Mouse (Mus musculus) forebrain, embryonic 12.5 days (tissue): ENCODE measurements around the gene Sirt6. TPM values are rescaled to one million over a fixed set of nuclear protein-coding genes. Genes with fewer than 3 reads are reported as not detected.
A peak's percentile ranks its signal among the peaks of the same experiment; 100 is the strongest.
"Not testable (repeated sequence)": the region's sequence is repeated elsewhere in the genome, so short reads cannot be mapped to it uniquely, and the experiment has no call there.

Experiments used
- ATAC-seq: fragments of 200-750 bp; cut with Nextera tagmentation; 2 replicates; pipeline ENCODE4 v1.8.0; 2017; ENCODE audit warnings: moderate TSS enrichment; ENCODE audit not compliant: low FRiP score
- H3K27ac ChIP-seq: fragments of 300-500 bp; sonication (generic); 2 replicates; pipeline ENCODE4 v1.5.1; 2016; ENCODE audit warnings: mild to moderate bottlenecking
- H3K27me3 ChIP-seq: fragments of 300-500 bp; sonication (generic); 2 replicates; pipeline ENCODE4 v1.6.1; 2016; ENCODE audit warnings: mild to moderate bottlenecking
- H3K36me3 ChIP-seq: fragments of 300-500 bp; sonication (generic); replicated peaks from 2 replicates; pipeline ENCODE4 v1.6.1; 2016; ENCODE audit warnings: mild to moderate bottlenecking
- H3K4me1 ChIP-seq: fragments of 300-500 bp; sonication (generic); 2 replicates; pipeline ENCODE4 v1.6.1; 2016
- H3K4me2 ChIP-seq: fragments of 300-500 bp; sonication (generic); 2 replicates; pipeline ENCODE4 v1.6.1; 2016; ENCODE audit warnings: mild to moderate bottlenecking, moderate library complexity
- H3K4me3 ChIP-seq: fragments of 300-500 bp; sonication (generic); replicated peaks from 2 replicates; pipeline ENCODE4 v1.5.1; 2016; ENCODE audit warnings: mild to moderate bottlenecking
- H3K9ac ChIP-seq: fragments of 300-500 bp; sonication (generic); 2 replicates; pipeline ENCODE4 v1.6.1; 2016; ENCODE audit warnings: mild to moderate bottlenecking
- H3K9me3 ChIP-seq: fragments of 300-500 bp; sonication (generic); 2 replicates; pipeline ENCODE4 v1.6.1; 2016
- WGBS: fragments of 180-500 bp; shearing (Covaris S2); methylation state at CpG from one replicate; pipeline ENCODE4 v1.1.7; 2016; 5-methylcytosine and 5-hydroxymethylcytosine counted together
- polyA plus RNA-seq: library from polyadenylated mRNA; unstranded; fragments of >200 nt; fragmentation: Nextera tagmentation; extraction: Ambion mirVana; gene quantifications from 2 replicates; pipeline ENCODE4 v1.2.1, GENCODE M21; 2016

Gene Sirt6
- polyA plus RNA-seq: 50.7 and 52.6 TPM in 2 replicates

- no peaks in the 10 kb centered on the region for H3K9me3 ChIP-seq
- WGBS: 6% methylated on average over 40 of the region's 40 CpGs
Observed at GRCm38 (mm10) chr10:81626994-81627835, at the start of gene Sirt6. Gene Sirt6 (minus strand): TSS chr10:81627797.

GRCm38 (mm10) chr10:81656174-81656573, 28.6 kb upstream of the Sirt6 start:
- Histone ChIP-seq H3K9me3 (peaks cover 63% of the 10 kb centered on the region), H3K27me3 (no peaks in the 10 kb centered on the region), H3K4me1 (no peaks in the 10 kb centered on the region), H3K27ac (no peak overlapping the region), H3K36me3 (peaks cover 49% of the 10 kb centered on the region), H3K4me3 (no peak overlapping the region), H3K9ac (no peak overlapping the region), H3K4me2 (no peak overlapping the region)
- WGBS: 90% methylated on average over 2 of the region's 2 CpGs
- ATAC-seq: no peak

More at GRCm38 (mm10) chr10:81626994-81627835, at the start of gene Sirt6:
- Histone ChIP-seq H3K9ac (peak within 1 kb of the TSS; percentile 68), H3K27me3 (peaks cover 5% of the 10 kb centered on the region; the same call in 1 of the 2 replicates), H3K4me1 (peaks cover 20% of the 10 kb centered on the region), H3K4me3 (peak within 1 kb of the TSS; percentile 61), H3K27ac (peak within 1 kb of the TSS; percentile 85), H3K36me3 (peaks cover 37% of the 10 kb centered on the region), H3K4me2 (peak within 1 kb of the TSS; percentile 77)
- ATAC-seq: peak; percentile 92

GRCm38 (mm10) chr10:81655178-81655577, 27.6 kb upstream of the Sirt6 start:
- no peak overlapping the region for H3K4me3 ChIP-seq
- H3K4me2 ChIP-seq: no peak overlapping the region
- peaks cover 60% of the 10 kb centered on the region for H3K9me3 ChIP-seq
- WGBS: 95% methylated on average over 10 of the region's 10 CpGs
- H3K9ac ChIP-seq: no peak overlapping the region
- H3K4me1 ChIP-seq: no peaks in the 10 kb centered on the region
- no peak overlapping the region for H3K27ac ChIP-seq
- no peak for ATAC-seq
- peaks cover 51% of the 10 kb centered on the region for H3K36me3 ChIP-seq
- no peaks in the 10 kb centered on the region for H3K27me3 ChIP-seq

DNA sequence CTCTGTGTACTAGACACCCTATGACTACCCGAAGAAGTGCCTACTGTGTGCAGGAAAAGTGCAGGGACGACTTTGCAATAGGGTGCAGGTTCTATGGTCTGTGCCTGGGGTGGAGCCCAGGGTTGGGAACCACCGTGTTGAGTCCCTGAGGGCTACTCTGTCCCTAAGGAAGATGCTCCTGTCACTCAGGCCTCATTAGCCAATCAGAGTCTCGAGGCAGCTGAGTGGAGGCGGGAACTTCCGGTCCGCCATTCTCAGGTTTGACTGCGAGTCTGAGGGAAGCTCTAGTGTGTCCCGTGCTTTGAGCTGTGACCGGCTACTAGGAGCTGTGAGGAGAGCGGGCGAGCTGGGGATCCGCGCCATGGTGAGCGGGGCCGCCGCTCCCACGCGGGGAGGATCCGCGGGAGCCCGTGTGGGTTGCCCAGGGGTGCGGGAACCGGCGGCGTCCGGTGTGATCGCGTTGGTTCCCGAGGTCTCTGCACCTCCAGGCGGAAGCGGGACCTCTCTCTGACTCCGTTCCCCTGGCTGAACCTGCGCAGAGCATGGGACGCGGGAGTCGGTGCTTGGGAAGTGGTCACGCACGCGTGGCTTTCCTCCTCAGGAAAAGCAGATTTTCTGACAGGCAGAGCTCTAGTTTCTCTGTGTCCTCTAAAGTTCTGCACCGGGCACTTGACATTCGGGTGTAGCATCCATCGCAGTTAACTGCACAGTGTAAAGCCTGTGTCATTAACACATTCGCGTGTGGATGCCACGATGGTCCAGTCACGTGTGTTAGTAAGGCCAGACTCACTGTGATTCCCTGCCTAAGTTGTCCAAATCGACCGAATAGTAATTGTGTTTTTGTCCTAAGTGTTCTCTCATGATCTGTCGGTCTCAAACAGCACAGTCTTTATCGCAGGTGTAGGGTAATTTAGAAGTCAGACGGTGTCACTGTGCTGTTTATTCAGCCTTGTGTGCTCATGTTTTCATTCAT, 21.5 kb upstream of the Sirt6 start, which contains the start of gene Gm10778:
Gene Gm10778, plus strand, starts transcription at position 257 of the 973 bp plus-strand sequence.
- peak within 1 kb of the TSS; percentile 56 for H3K4me3 ChIP-seq
- peaks cover 22% of the 10 kb centered on the region; the same call in 1 of the 2 replicates for H3K36me3 ChIP-seq
- peak within 1 kb of the TSS; percentile 63 for H3K4me2 ChIP-seq
- not testable (repeated sequence) for H3K4me1 ChIP-seq, H3K27me3 ChIP-seq
- H3K9me3 ChIP-seq: peaks cover 16% of the 10 kb centered on the region
- peak within 1 kb of the TSS; percentile 76 for H3K27ac ChIP-seq
- peak; percentile 98 for ATAC-seq
- H3K9ac ChIP-seq: peak within 1 kb of the TSS; percentile 68
- 3% methylated on average over 31 of the region's 52 CpGs for WGBS

DNA sequence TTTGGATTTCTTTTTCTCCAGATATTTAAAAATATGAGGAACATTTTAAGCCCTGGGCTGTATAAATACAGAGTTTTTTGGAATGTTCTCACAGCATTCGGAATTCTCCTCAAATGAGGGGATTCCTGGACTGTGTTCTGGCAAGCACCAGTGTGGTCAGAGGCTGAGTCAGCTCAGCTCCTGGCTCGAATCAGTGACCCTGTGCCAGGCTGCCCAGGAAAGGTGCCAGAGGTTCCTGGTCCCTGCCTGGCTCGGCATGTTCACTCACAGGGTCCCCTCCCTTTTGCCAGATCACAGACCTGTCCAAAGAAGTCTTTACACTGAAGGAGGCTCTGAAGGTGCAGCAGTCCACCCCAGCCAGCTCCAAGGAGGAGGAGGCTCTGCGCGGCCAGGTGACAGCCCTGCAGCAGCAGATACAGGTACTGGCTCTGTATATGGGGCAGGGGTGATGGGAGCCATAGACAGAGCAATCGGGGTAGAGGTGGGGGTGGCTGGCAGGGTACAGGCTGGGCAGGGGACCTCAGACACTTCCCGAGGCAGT, 18.5 kb upstream of the Sirt6 start:
- H3K9me3 ChIP-seq: no peaks in the 10 kb centered on the region; the same call in 1 of the 2 replicates
- H3K27ac ChIP-seq: no peak overlapping the region
- no peak overlapping the region for H3K9ac ChIP-seq
- ATAC-seq: no peak
- WGBS: 80% methylated on average over 7 of the region's 7 CpGs
- no peak overlapping the region for H3K4me3 ChIP-seq
- peaks cover 5% of the 10 kb centered on the region; the same call in 1 of the 2 replicates for H3K36me3 ChIP-seq
- peaks cover 30% of the 10 kb centered on the region for H3K4me1 ChIP-seq
- peaks cover 3% of the 10 kb centered on the region; the same call in 1 of the 2 replicates for H3K27me3 ChIP-seq
- no peak overlapping the region for H3K4me2 ChIP-seq

DNA sequence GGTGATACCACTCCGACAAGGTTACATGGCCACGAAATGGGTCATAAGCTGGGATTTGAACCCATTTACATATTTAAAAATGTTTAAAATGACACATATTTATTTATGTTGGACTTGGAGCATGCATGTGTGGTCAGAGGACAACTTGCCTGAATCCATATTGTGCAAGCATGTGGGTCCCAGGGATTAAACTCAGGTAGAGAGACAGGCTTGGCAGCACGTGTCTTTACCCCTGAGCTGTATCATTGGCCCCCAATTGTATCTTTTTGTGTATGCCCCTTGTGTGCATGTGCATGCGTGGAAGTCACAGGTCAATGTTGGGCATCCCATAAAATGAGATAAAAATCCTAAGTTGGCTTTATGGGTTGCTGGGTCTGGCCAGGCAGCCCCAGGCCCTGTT, 17.8 kb upstream of the Sirt6 start:
- Histone ChIP-seq H3K27ac (no peak overlapping the region), H3K4me3 (no peak overlapping the region), H3K9ac (no peak overlapping the region), H3K4me1 (peaks cover 32% of the 10 kb centered on the region), H3K9me3 (no peaks in the 10 kb centered on the region; the same call in 1 of the 2 replicates), H3K4me2 (no peak overlapping the region), H3K36me3 (no peaks in the 10 kb centered on the region), H3K27me3 (peaks cover 3% of the 10 kb centered on the region; the same call in 1 of the 2 replicates)
- 89% methylated on average over 4 of the region's 4 CpGs for WGBS
- no peak for ATAC-seq

GRCm38 (mm10) chr10:81644716-81645115, 17.1 kb upstream of the Sirt6 start:
- H3K4me2 ChIP-seq: no peak overlapping the region
- peaks cover 32% of the 10 kb centered on the region for H3K4me1 ChIP-seq
- peaks cover 3% of the 10 kb centered on the region; the same call in 1 of the 2 replicates for H3K27me3 ChIP-seq
- H3K4me3 ChIP-seq: no peak overlapping the region
- no peaks in the 10 kb centered on the region for H3K36me3 ChIP-seq
- no peak overlapping the region for H3K9ac ChIP-seq
- WGBS: 92% methylated on average over 18 of the region's 18 CpGs
- no peak overlapping the region for H3K27ac ChIP-seq
- no peaks in the 10 kb centered on the region for H3K9me3 ChIP-seq
- no peak for ATAC-seq

GRCm38 (mm10) chr10:81644162-81644561, 16.6 kb upstream of the Sirt6 start:
- 62% methylated on average over 2 of the region's 2 CpGs for WGBS
- H3K4me1 ChIP-seq: peaks cover 32% of the 10 kb centered on the region
- peak overlapping the region; percentile 67 for H3K4me3 ChIP-seq
- H3K9ac ChIP-seq: peak overlapping the region; percentile 90
- H3K36me3 ChIP-seq: no peaks in the 10 kb centered on the region
- H3K27ac ChIP-seq: peak overlapping the region; percentile 97
- no peaks in the 10 kb centered on the region for H3K9me3 ChIP-seq
- H3K4me2 ChIP-seq: peak overlapping the region; percentile 93
- peak; percentile 11; the same call in 1 of the 2 replicates for ATAC-seq
- peaks cover 3% of the 10 kb centered on the region; the same call in 1 of the 2 replicates for H3K27me3 ChIP-seq

DNA sequence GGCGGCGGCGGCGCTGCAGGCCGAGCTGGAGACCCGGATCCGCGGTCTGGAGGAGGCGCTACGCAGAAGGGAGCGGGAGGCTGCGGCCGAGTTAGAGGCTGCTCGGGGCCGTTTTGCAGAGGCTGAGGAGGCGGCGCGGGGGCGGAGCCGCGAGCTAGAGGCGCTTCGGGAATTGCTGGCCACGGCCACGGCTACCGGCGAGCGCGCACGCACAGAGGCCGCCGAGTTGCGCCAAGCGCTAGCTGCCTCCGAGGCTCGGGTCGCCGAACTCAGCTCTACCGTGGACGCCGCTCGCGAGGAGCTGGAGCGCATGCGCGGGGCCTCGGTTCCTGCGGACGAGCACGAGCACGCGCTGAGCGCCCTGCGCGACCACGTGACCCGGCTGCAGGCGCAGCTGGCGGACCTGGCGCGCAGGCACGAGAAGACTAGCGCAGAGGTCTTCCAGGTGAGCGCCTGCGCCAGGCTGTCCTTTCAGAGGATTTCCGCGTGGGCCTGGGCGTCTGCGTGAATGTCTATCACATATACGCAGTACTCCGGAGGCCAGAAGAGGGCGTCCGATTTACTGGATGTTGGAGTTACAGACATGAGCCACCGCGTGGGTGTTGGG, 16.0 kb upstream of the Sirt6 start:
- ATAC-seq: peak; percentile 92
- no peaks in the 10 kb centered on the region for H3K9me3 ChIP-seq
- peaks cover 32% of the 10 kb centered on the region for H3K4me1 ChIP-seq
- peaks cover 3% of the 10 kb centered on the region; the same call in 1 of the 2 replicates for H3K27me3 ChIP-seq
- peak overlapping the region; percentile 97 for H3K27ac ChIP-seq
- peak overlapping the region; percentile 67 for H3K4me3 ChIP-seq
- H3K4me2 ChIP-seq: peak overlapping the region; percentile 93
- peak overlapping the region; percentile 90 for H3K9ac ChIP-seq
- WGBS: under 1% methylated on average over 75 of the region's 75 CpGs
- no peaks in the 10 kb centered on the region for H3K36me3 ChIP-seq

DNA sequence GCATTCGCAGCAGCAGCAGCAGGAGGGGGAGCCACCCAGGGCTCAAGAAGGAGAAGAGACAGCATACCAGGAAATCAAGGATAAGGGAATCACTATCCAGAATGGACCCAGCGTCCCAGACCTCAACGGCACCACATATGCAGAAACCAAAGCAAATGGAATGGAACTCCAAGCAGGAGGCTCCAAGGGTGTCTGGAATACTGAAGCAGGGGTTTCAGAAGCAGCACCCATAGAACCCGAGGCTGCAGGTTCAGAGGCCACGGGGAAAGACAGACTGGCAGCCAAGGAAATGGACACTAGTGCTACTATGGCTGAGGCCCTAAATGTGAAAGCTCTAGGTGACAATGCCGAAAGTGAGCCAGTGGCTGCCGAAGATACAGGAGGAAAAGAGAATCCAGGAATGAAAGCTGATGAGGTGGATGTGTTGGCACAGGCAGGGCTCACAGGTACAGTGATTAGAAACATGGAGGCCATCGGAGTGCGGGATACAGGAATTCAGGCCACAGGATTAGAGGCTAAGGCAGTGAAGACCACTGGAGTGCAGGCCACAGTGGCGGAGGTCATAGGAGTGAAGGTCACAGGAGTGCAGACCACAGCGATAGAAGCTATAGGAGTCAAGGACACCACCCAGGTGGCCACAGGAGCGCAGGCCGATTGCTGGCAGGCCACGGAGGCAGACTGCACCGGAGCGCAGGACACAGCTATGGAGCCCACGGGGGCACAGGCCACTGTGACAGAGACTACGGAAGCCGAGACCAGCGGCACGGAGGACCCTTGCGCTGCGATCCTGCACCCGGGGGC, 15.3 kb upstream of the Sirt6 start:
- peak overlapping the region; percentile 97 for H3K27ac ChIP-seq
- H3K9ac ChIP-seq: peak overlapping the region; percentile 90
- H3K4me2 ChIP-seq: peak overlapping the region; percentile 93
- ATAC-seq: peak; percentile 62
- H3K4me3 ChIP-seq: peak overlapping the region; percentile 67
- peaks cover 32% of the 10 kb centered on the region for H3K4me1 ChIP-seq
- H3K36me3 ChIP-seq: no peaks in the 10 kb centered on the region
- peaks cover 5% of the 10 kb centered on the region; the same call in 1 of the 2 replicates for H3K27me3 ChIP-seq
- H3K9me3 ChIP-seq: no peaks in the 10 kb centered on the region
- WGBS: 23% methylated on average over 24 of the region's 24 CpGs
